Mouse (Mus musculus): ENCODE results near the gene 6430571L13Rik.

DNA sequence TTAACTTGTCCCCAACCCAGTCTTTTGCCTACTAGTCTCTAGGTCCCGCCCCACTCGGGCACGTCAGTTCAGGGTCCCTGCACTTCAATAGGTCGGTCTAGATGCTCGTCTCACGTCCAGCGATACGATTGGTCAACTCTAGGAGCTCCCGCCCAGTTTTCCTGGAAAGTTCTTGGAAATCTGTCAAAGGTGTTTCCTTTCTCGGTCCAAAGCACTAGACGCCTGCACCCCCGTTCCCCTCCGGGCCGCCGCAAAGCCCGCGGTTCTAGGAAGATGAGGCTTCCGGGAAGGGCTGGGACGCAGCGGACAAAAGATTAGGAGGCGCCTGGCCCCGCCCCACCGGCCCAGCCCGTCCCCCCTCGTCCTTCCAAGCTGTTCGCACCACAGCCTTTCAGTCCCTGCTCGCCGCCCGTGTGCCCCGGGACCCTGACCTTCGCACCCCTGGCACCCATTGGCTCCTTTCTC, 43.9 kb upstream of the 6430571L13Rik start:
- TF ChIP-seq CTCF (conservative IDR thresholded peaks at IDR 0.05; ENCODE audit: low read length) (no peak), NANOG (IDR thresholded peaks at IDR 0.05; ENCODE audit: borderline replicate concordance, low read length) (no peak)

All from E14TG2a.4 (cell line).